Mouse (Mus musculus) bone marrow macrophage, adult 2 months (primary cell): ENCODE data around the gene Camkv. TPM values are rescaled to one million over a fixed set of nuclear protein-coding genes. Genes with fewer than 3 reads are reported as not detected.
A peak's percentile ranks its signal among the peaks of the same experiment; 100 is the strongest.

ENCODE experiments used
- H3K27ac ChIP-seq: 2 replicates; pipeline ENCODE4 v1.5.1; 2012; ENCODE audit warnings: low read depth, low read length; ENCODE audit not compliant: insufficient read depth
- H3K4me1 ChIP-seq: 2 replicates; pipeline ENCODE4 v1.6.1; 2012; ENCODE audit warnings: low read length; ENCODE audit not compliant: control insufficient read depth, insufficient read depth
- H3K4me3 ChIP-seq: 2 replicates; pipeline ENCODE4 v1.5.1; 2012; ENCODE audit warnings: mild to moderate bottlenecking, low read length, moderate library complexity; ENCODE audit not compliant: insufficient read depth
- CTCF ChIP-seq: IDR thresholded peaks from 2 replicates; pipeline ENCODE4 v1.5.1; 2012; ENCODE audit warnings: low read depth, mild to moderate bottlenecking, low read length, moderate library complexity
- POLR2A ChIP-seq: IDR thresholded peaks from 2 replicates; pipeline ENCODE4 v1.6.1; 2012; ENCODE audit warnings: mild to moderate bottlenecking, low read depth, low read length, borderline replicate concordance
- polyA plus RNA-seq: library from polyadenylated mRNA; stranded (reverse); fragments of >200 nt; gene quantifications from 2 replicates; pipeline ENCODE4 v1.2.4, GENCODE M21; 2012; ENCODE audit not compliant: missing spikeins, insufficient read depth, insufficient read length

The Camkv gene
- polyA plus RNA-seq: not detected in 2 replicates

DNA sequence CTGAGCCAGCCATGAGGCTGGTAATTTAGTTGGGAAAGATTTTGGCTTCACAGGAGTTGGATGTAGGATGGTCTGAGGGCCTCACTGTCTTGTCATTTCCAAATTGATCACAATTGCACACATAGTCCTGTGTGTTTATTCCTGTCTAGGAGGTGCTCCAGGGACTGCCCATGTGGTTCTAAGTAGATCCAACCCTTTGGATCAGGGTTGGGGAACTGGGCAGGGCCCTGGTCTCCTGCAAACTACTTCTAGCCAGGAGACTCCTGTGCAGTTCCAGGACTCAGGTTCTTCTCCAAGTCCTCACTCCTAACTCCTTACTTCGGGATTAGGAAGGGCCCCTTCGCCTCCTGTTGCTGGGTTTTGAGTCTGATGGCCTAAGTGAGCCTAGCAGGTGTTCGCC is at the start of gene Camkv:
Camkv (plus strand) TSS at position 301 of the 400 bp plus-strand sequence.
- Histone ChIP-seq H3K4me3 (0 out of 2 replicates have a peak within 1 kb of the TSS, but pooled peaks have one; percentile 4), H3K4me1 (no peaks in the 10 kb centered on the region), H3K27ac (no peak within 1 kb of the TSS)
- TF ChIP-seq POLR2A (no peak), CTCF (no peak)

- peak within 1 kb of the TSS; percentile 47 for H3K27ac ChIP-seq
- H3K4me3 ChIP-seq: peak within 1 kb of the TSS; percentile 100
- TF ChIP-seq CTCF (no peak), POLR2A (no peak)
- peaks cover 6% of the 10 kb centered on the region for H3K4me1 ChIP-seq
Measured at GRCm38 (mm10) chr9:107887804-107888266, 47.6 kb upstream of the Camkv start, which contains the start of gene Mon1a. Gene Mon1a, plus strand, starts transcription at chr9:107888151.

GRCm38 (mm10) chr9:107888267-107888850 is 47.1 kb upstream of the Camkv start:
- no peak for TF ChIP-seq POLR2A
- TF ChIP-seq CTCF: no peak
- H3K4me3 ChIP-seq: peak overlapping the region; percentile 100
- peaks cover 6% of the 10 kb centered on the region for H3K4me1 ChIP-seq
- H3K27ac ChIP-seq: peak overlapping the region; percentile 47; the same call in 1 of the 2 replicates

GRCm38 (mm10) chr9:107890260-107890659 is 45.2 kb upstream of the Camkv start:
- TF ChIP-seq CTCF (no peak), POLR2A (no peak)
- H3K4me1 ChIP-seq: peaks cover 6% of the 10 kb centered on the region
- H3K4me3 ChIP-seq: no peak overlapping the region
- no peak overlapping the region for H3K27ac ChIP-seq

DNA sequence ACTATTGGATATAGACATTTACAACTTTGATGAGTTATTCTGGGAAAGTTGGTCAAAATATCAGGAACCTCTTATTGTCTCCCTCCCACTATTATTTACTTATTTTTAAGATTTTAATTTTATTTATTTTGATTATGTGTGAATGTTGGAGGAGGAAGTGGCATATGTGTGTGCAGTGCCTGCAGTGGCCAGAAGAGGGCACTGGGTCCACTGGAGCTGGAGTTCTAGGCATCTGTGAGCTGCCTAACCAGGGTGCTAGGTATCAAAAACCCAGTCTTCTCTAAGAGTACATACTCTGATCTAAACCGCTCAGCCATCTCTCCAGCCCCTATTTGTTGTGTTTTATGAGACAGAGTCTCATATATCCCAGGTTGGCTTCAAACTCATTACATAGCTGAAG is 44.5 kb upstream of the Camkv start:
- TF ChIP-seq POLR2A (no peak), CTCF (peak; percentile 36; the same call in 1 of the 2 replicates)

DNA sequence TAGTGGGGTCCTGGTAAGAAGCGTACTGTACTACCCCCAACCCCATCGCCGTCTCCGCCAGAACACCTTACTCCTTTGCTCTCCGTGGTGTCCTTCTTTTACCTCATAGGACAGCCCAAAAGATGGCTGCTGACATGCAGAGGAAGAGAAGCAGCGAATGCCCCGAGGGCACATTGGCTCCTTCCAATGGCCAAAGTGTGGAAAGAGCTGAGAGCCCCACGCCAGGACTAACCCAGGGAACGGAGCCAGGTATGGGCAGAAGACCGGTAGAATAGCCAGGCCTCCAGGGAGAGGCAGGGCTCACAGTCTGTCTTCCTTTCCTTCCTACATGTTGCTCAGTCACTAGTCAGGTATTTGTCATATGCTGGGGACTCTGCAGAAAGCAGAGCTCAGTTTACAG is 36.9 kb upstream of the Camkv start:
- Histone ChIP-seq H3K27ac (no peak overlapping the region), H3K4me1 (no peaks in the 10 kb centered on the region), H3K4me3 (no peak overlapping the region)
- no peak for TF ChIP-seq POLR2A

More for the DNA sequence above, 44.5 kb upstream of the Camkv start:
- peaks cover 6% of the 10 kb centered on the region for H3K4me1 ChIP-seq
- H3K27ac ChIP-seq: no peak overlapping the region
- no peak overlapping the region for H3K4me3 ChIP-seq

DNA sequence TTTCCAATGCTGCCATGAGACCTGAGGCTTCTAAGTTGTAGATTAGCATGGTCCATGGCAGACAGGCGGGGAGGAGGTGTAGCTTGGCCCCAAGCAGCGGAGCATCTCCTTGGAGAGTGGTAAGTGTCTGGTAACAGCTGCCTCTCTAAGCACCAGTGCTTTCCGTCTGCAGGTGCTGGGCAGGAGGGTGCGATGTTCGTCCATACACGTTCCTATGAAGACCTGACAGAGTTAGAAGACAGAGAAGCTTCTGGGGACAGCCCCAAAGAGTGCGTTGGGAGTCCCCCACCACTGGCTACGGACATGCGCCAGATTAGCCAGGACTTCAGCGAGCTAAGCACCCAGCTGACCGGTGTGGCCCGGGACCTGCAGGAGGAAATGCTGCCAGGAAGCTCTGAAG is 35.6 kb upstream of the Camkv start:
- Histone ChIP-seq H3K4me1 (no peaks in the 10 kb centered on the region), H3K27ac (no peak overlapping the region), H3K4me3 (no peak overlapping the region)
- TF ChIP-seq CTCF (no peak), POLR2A (no peak)

DNA sequence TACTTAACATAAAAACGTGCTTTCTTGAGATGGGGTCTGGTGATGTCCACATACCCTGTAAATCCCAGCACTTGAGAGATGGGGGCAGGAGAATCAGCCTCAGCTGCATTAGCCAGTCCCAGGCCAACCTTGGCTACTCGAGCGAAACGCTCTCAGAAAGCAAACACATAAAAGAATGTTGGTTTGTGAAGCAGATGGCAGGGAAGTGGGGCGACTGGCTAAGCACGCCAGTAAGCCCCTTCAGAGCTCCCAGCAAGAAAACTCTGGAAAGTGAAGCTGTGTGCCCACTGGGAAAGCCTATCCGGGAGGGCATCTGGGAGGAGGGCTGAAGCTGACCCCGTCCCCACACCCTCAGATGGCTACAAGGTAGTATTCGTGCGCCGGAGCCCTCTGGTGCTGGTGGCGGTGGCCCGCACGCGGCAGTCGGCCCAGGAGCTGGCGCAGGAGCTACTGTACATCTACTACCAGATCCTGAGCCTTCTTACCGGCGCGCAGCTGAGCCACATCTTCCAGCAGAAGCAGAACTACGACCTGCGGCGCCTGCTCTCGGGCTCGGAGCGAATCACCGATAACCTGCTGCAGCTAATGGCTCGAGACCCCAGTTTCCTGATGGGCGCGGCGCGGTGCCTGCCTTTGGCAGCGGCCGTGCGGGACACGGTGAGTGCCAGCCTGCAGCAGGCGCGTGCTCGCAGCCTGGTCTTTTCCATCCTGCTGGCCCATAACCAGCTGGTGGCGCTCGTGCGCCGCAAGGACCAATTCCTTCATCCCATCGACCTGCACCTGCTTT is 34.4 kb upstream of the Camkv start:
- H3K4me1 ChIP-seq: no peaks in the 10 kb centered on the region
- TF ChIP-seq POLR2A (no peak), CTCF (no peak)
- H3K4me3 ChIP-seq: no peak overlapping the region

DNA sequence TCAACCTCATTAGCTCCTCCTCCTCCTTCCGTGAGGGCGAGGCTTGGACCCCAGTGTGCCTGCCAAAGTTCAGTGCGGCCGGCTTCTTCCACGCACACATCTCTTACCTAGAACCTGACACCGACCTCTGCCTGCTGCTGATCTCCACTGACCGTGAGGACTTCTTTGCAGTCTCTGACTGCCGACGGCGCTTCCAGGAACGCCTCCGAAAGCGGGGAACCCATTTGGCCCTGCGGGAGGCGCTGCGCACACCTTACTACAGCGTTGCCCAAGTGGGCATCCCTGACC is 33.9 kb upstream of the Camkv start:
- Histone ChIP-seq H3K4me1 (no peaks in the 10 kb centered on the region), H3K4me3 (no peak overlapping the region), H3K27ac (no peak overlapping the region)
- no peak for TF ChIP-seq CTCF

More for the DNA sequence above, 34.4 kb upstream of the Camkv start:
- no peak overlapping the region for H3K27ac ChIP-seq

- no peak overlapping the region for H3K27ac ChIP-seq
- TF ChIP-seq POLR2A (no peak), CTCF (peak; percentile 96)
- no peak overlapping the region for H3K4me3 ChIP-seq
- peaks cover 9% of the 10 kb centered on the region for H3K4me1 ChIP-seq
Measured at GRCm38 (mm10) chr9:107904726-107905125, 30.7 kb upstream of the Camkv start.
